Mouse (Mus musculus) megakaryocyte, embryonic 14.5 days (primary cell): ENCODE results near the gene Gins1.

Source experiments
- FLI1 ChIP-seq: IDR thresholded peaks from 2 replicates; pipeline ENCODE4 v1.6.1; 2012; ENCODE audit warnings: low read length, inconsistent platforms, mixed read lengths
- GATA1 ChIP-seq: IDR thresholded peaks from 3 replicates; pipeline ENCODE4 v1.6.1; 2012; ENCODE audit warnings: mixed read lengths, low read length, inconsistent platforms, borderline replicate concordance

DNA sequence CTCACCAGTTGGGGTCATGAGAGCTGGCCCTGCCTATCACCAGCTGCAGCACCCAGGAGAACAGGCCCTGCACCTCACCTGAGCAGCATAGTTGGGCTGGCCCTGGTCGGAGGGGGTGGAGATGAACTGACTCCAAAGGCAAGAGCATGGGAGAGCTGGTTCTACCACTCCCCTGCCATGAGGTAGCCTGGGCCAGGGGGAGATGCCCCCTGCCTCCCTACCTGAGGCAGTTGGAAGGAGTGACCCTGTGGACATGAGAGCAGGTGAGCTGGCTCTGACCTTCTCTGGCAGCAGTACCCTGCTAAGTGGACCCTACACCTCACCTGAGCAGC is 20.5 kb upstream of the Gins1 start:
- no peak for TF ChIP-seq GATA1
- TF ChIP-seq FLI1: no peak
